Mouse (Mus musculus): Measurements from ENCODE around the gene Iars. TPM values are rescaled to one million over a fixed set of nuclear protein-coding genes. Genes with fewer than 3 reads are reported as not detected.

Gene Iars
- polyA plus RNA-seq, 1 experiment from 2014 or later = 125 TPM

- Histone ChIP-seq H3K4me3 (peak overlapping the region; percentile 73), H3K27ac (peak overlapping the region; percentile 86), H3K27me3 (ENCODE audit: poor library complexity, severe bottlenecking) (no peaks in the 10 kb centered on the region), H3K9me3 (no peaks in the 10 kb centered on the region), H3K4me1 (peaks cover 25% of the 10 kb centered on the region), H3K36me3 (replicated peaks) (peaks cover 38% of the 10 kb centered on the region)
- under 1% methylated on average over 20 of the region's 20 CpGs for WGBS
- DNase-seq (ENCODE audit: extremely low spot score, low spot score) = no peak
Measured at GRCm38 (mm10) chr13:49682233-49682846, 440 bp downstream of the Iars start.

- DNase-seq (ENCODE audit: extremely low spot score, low spot score) = no peak
- H3K4me1 ChIP-seq = peaks cover 25% of the 10 kb centered on the region
- WGBS = 83% methylated on average over 4 of the region's 4 CpGs
- H3K4me3 ChIP-seq = peak overlapping the region; percentile 73; the same call in 1 of the 2 replicates
- no peaks in the 10 kb centered on the region for H3K9me3 ChIP-seq
- H3K27ac ChIP-seq = no peak overlapping the region
- H3K27me3 ChIP-seq (ENCODE audit: poor library complexity, severe bottlenecking) = no peaks in the 10 kb centered on the region
- peaks cover 39% of the 10 kb centered on the region for H3K36me3 ChIP-seq (replicated peaks)
Measured at GRCm38 (mm10) chr13:49684266-49684665, 2.4 kb downstream of the Iars start.

- H3K9me3 ChIP-seq = no peaks in the 10 kb centered on the region
- peaks cover 64% of the 10 kb centered on the region for H3K36me3 ChIP-seq (replicated peaks)
- no peaks in the 10 kb centered on the region for H3K4me1 ChIP-seq
- no peak overlapping the region for H3K4me3 ChIP-seq
- 94% methylated on average over 5 of the region's 5 CpGs for WGBS
- no peak for DNase-seq (ENCODE audit: extremely low spot score, low spot score)
- no peak overlapping the region for H3K27ac ChIP-seq
- H3K27me3 ChIP-seq (ENCODE audit: poor library complexity, severe bottlenecking) = no peaks in the 10 kb centered on the region
Measured at GRCm38 (mm10) chr13:49691056-49691455, 9.2 kb downstream of the Iars start.

GRCm38 (mm10) chr13:49703216-49703779 is 21.4 kb downstream of the Iars start:
- 93% methylated on average over 11 of the region's 11 CpGs for WGBS
- Histone ChIP-seq H3K4me1 (no peaks in the 10 kb centered on the region), H3K27me3 (ENCODE audit: poor library complexity, severe bottlenecking) (no peaks in the 10 kb centered on the region), H3K27ac (no peak overlapping the region), H3K4me3 (no peak overlapping the region), H3K36me3 (replicated peaks) (peaks cover 82% of the 10 kb centered on the region), H3K9me3 (no peaks in the 10 kb centered on the region)
- DNase-seq (ENCODE audit: extremely low spot score, low spot score) = no peak

GRCm38 (mm10) chr13:49706032-49706690 is 24.3 kb downstream of the Iars start:
- H3K4me3 ChIP-seq = no peak overlapping the region
- H3K27ac ChIP-seq = no peak overlapping the region
- H3K4me1 ChIP-seq = no peaks in the 10 kb centered on the region
- no peaks in the 10 kb centered on the region for H3K27me3 ChIP-seq (ENCODE audit: poor library complexity, severe bottlenecking)
- DNase-seq (ENCODE audit: extremely low spot score, low spot score) = no peak
- whole genome bisulfite sequencing = 94% methylated on average over 3 of the region's 3 CpGs
- no peaks in the 10 kb centered on the region for H3K9me3 ChIP-seq
- H3K36me3 ChIP-seq (replicated peaks) = peaks cover 100% of the 10 kb centered on the region

GRCm38 (mm10) chr13:49708311-49708710 is 26.4 kb downstream of the Iars start:
- DNase-seq (ENCODE audit: extremely low spot score, low spot score) = no peak
- H3K27ac ChIP-seq = no peak overlapping the region
- H3K27me3 ChIP-seq (ENCODE audit: poor library complexity, severe bottlenecking) = no peaks in the 10 kb centered on the region
- H3K9me3 ChIP-seq = no peaks in the 10 kb centered on the region
- WGBS = 93% methylated on average over 8 of the region's 8 CpGs
- H3K4me1 ChIP-seq = no peaks in the 10 kb centered on the region
- H3K4me3 ChIP-seq = no peak overlapping the region
- H3K36me3 ChIP-seq (replicated peaks) = peaks cover 100% of the 10 kb centered on the region

GRCm38 (mm10) chr13:49712047-49712721 is 30.3 kb downstream of the Iars start:
- no peak for DNase-seq (ENCODE audit: extremely low spot score, low spot score)
- Histone ChIP-seq H3K36me3 (replicated peaks) (peaks cover 100% of the 10 kb centered on the region), H3K27ac (no peak overlapping the region), H3K27me3 (ENCODE audit: poor library complexity, severe bottlenecking) (no peaks in the 10 kb centered on the region), H3K9me3 (no peaks in the 10 kb centered on the region), H3K4me1 (no peaks in the 10 kb centered on the region), H3K4me3 (no peak overlapping the region)
- WGBS = 96% methylated on average over 12 of the region's 12 CpGs

- no peaks in the 10 kb centered on the region for H3K27me3 ChIP-seq (ENCODE audit: poor library complexity, severe bottlenecking)
- no peaks in the 10 kb centered on the region for H3K9me3 ChIP-seq
- H3K4me1 ChIP-seq = no peaks in the 10 kb centered on the region
- WGBS = 92% methylated on average over 3 of the region's 3 CpGs
- H3K36me3 ChIP-seq (replicated peaks) = peaks cover 100% of the 10 kb centered on the region
- no peak overlapping the region for H3K27ac ChIP-seq
- no peak for DNase-seq (ENCODE audit: extremely low spot score, low spot score)
- no peak overlapping the region for H3K4me3 ChIP-seq
Measured at GRCm38 (mm10) chr13:49719310-49719709, 37.4 kb downstream of the Iars start.

- H3K36me3 ChIP-seq (replicated peaks) = peaks cover 49% of the 10 kb centered on the region
- no peak overlapping the region for H3K27ac ChIP-seq
Measured at GRCm38 (mm10) chr13:49736430-49736829, 54.5 kb downstream of the Iars start.

GRCm38 (mm10) chr13:49738011-49738410 is 56.1 kb downstream of the Iars start:
- Histone ChIP-seq H3K4me3 (no peak overlapping the region), H3K27me3 (ENCODE audit: poor library complexity, severe bottlenecking) (no peaks in the 10 kb centered on the region), H3K4me1 (no peaks in the 10 kb centered on the region), H3K36me3 (replicated peaks) (peaks cover 34% of the 10 kb centered on the region), H3K27ac (no peak overlapping the region), H3K9me3 (no peaks in the 10 kb centered on the region)
- WGBS = 89% methylated on average over 2 of the region's 2 CpGs
- DNase-seq (ENCODE audit: extremely low spot score, low spot score) = no peak

More at GRCm38 (mm10) chr13:49736430-49736829, 54.5 kb downstream of the Iars start:
- Histone ChIP-seq H3K4me1 (no peaks in the 10 kb centered on the region), H3K27me3 (ENCODE audit: poor library complexity, severe bottlenecking) (no peaks in the 10 kb centered on the region), H3K4me3 (no peak overlapping the region), H3K9me3 (no peaks in the 10 kb centered on the region)
- 95% methylated on average over 2 of the region's 2 CpGs for WGBS
- no peak for DNase-seq (ENCODE audit: extremely low spot score, low spot score)

- no peaks in the 10 kb centered on the region for H3K9me3 ChIP-seq
- 95% methylated on average over 16 of the region's 16 CpGs for WGBS
Measured at GRCm38 (mm10) chr13:49741285-49742040, 59.6 kb downstream of the Iars start.

GRCm38 (mm10) chr13:49756591-49756990 is 74.7 kb downstream of the Iars start:
- Histone ChIP-seq H3K27me3 (ENCODE audit: poor library complexity, severe bottlenecking) (no peaks in the 10 kb centered on the region), H3K9me3 (no peaks in the 10 kb centered on the region), H3K36me3 (replicated peaks) (no peaks in the 10 kb centered on the region), H3K27ac (no peak overlapping the region), H3K4me3 (no peak overlapping the region), H3K4me1 (no peaks in the 10 kb centered on the region)
- DNase-seq (ENCODE audit: extremely low spot score, low spot score) = no peak
- 90% methylated on average over 9 of the region's 9 CpGs for WGBS

More at GRCm38 (mm10) chr13:49741285-49742040, 59.6 kb downstream of the Iars start:
- DNase-seq (ENCODE audit: extremely low spot score, low spot score) = no peak
- Histone ChIP-seq H3K27ac (no peak overlapping the region), H3K4me1 (no peaks in the 10 kb centered on the region), H3K36me3 (replicated peaks) (peaks cover under 1% of the 10 kb centered on the region), H3K4me3 (no peak overlapping the region), H3K27me3 (ENCODE audit: poor library complexity, severe bottlenecking) (no peaks in the 10 kb centered on the region)
